Mouse (Mus musculus) cerebellum, adult 2 months (tissue): Measurements from ENCODE around the gene Fli1. TPM values are rescaled to one million over a fixed set of nuclear protein-coding genes. Genes with fewer than 3 reads are reported as not detected.
A peak's percentile ranks its signal among the peaks of the same experiment; 100 is the strongest.

Source experiments
- DNase-seq, 2 experiments: peaks; one replicate each; pipeline ENCODE4 v3.0.0; 2021
- H3K27ac ChIP-seq: fragments of 200-500 bp; 2 replicates; pipeline ENCODE4 v1.5.1; 2012; ENCODE audit warnings: low read length, control low read depth, inconsistent platforms; ENCODE audit not compliant: insufficient read depth
- H3K27me3 ChIP-seq: fragments of 200-500 bp; 2 replicates; pipeline ENCODE4 v1.6.1; 2012; ENCODE audit warnings: inconsistent platforms, mild to moderate bottlenecking, low read length, moderate library complexity; ENCODE audit not compliant: control insufficient read depth, insufficient read depth
- H3K4me1 ChIP-seq: fragments of 200-500 bp; 2 replicates; pipeline ENCODE4 v1.6.1; 2011; ENCODE audit warnings: low read length; ENCODE audit not compliant: control insufficient read depth, insufficient read depth
- H3K4me3 ChIP-seq: fragments of 200-500 bp; replicated peaks from 2 replicates; pipeline ENCODE3; 2011; ENCODE audit warnings: mild to moderate bottlenecking, low read depth, low read length, control low read depth; ENCODE audit not compliant: insufficient read depth
- CTCF ChIP-seq: fragments of 200-500 bp; IDR thresholded peaks from 2 replicates; pipeline ENCODE4 v1.5.1; 2011; ENCODE audit warnings: low read depth, mild to moderate bottlenecking, control low read depth, low read length, moderate library complexity, borderline replicate concordance; ENCODE audit not compliant: insufficient read depth
- POLR2A ChIP-seq: fragments of 200-500 bp; IDR thresholded peaks from 2 replicates; pipeline ENCODE4 v1.6.1; 2011; ENCODE audit warnings: low read length, control low read depth, borderline replicate concordance; ENCODE audit not compliant: insufficient read depth
- WGBS: fragments of 180-500 bp; shearing (Covaris S2); methylation state at CpG from one replicate; pipeline ENCODE4 v1.1.7; 2018; 5-methylcytosine and 5-hydroxymethylcytosine counted together
- polyA plus RNA-seq: library from polyadenylated mRNA; depleted of rRNA; stranded (reverse); fragments of >200 nt; gene quantifications from 2 replicates; pipeline ENCODE4 v1.2.3, GENCODE M21; 2012

Fli1 gene
- polyA plus RNA-seq, 1 experiment: 2.2 TPM

GRCm38 (mm10) chr9:32445789-32446188, 96.9 kb downstream of the Fli1 start:
- TF ChIP-seq POLR2A: no peak
- no peak for TF ChIP-seq CTCF
- Histone ChIP-seq H3K27ac (no peak overlapping the region), H3K4me3 (no peak overlapping the region), H3K27me3 (no peaks in the 10 kb centered on the region), H3K4me1 (no peaks in the 10 kb centered on the region)
- DNase-seq: no peak
- WGBS: 67% methylated on average over 3 of the region's 3 CpGs

GRCm38 (mm10) chr9:32444453-32445201, 98.0 kb downstream of the Fli1 start:
- no peak for DNase-seq
- Histone ChIP-seq H3K27me3 (no peaks in the 10 kb centered on the region), H3K4me3 (no peak overlapping the region), H3K4me1 (no peaks in the 10 kb centered on the region), H3K27ac (no peak overlapping the region)
- WGBS: 88% methylated on average over 6 of the region's 6 CpGs
- TF ChIP-seq POLR2A: no peak
- TF ChIP-seq CTCF: no peak

- no peak for TF ChIP-seq POLR2A
- 36% methylated on average over 6 of the region's 6 CpGs for WGBS
- Histone ChIP-seq H3K27ac (no peak overlapping the region), H3K4me3 (no peak overlapping the region), H3K4me1 (no peaks in the 10 kb centered on the region), H3K27me3 (no peaks in the 10 kb centered on the region)
- DNase-seq: no peak
Observed at GRCm38 (mm10) chr9:32443817-32444216, 98.8 kb downstream of the Fli1 start.

- no peak for DNase-seq
- TF ChIP-seq CTCF: no peak
- no peak for TF ChIP-seq POLR2A
- WGBS: 64% methylated on average over 3 of the region's 3 CpGs
Observed at GRCm38 (mm10) chr9:32443115-32443514, 99.5 kb downstream of the Fli1 start.

GRCm38 (mm10) chr9:32434241-32435213, 108.1 kb downstream of the Fli1 start:
- H3K27me3 ChIP-seq: no peaks in the 10 kb centered on the region
- H3K4me1 ChIP-seq: no peaks in the 10 kb centered on the region
- peak; percentile 10 for DNase-seq
- H3K27ac ChIP-seq: no peak overlapping the region
- TF ChIP-seq CTCF (0 out of 2 replicates have a peak, but pooled peaks have one; percentile 8), POLR2A (no peak)
- WGBS: 27% methylated on average over 19 of the region's 19 CpGs
- H3K4me3 ChIP-seq: no peak overlapping the region

More at GRCm38 (mm10) chr9:32443115-32443514, 99.5 kb downstream of the Fli1 start:
- no peak overlapping the region for H3K27ac ChIP-seq
- no peaks in the 10 kb centered on the region for H3K27me3 ChIP-seq
- H3K4me3 ChIP-seq: no peak overlapping the region
- H3K4me1 ChIP-seq: no peaks in the 10 kb centered on the region

GRCm38 (mm10) chr9:32431061-32431460, 111.6 kb downstream of the Fli1 start:
- TF ChIP-seq CTCF (no peak), POLR2A (no peak)
- Histone ChIP-seq H3K4me1 (no peaks in the 10 kb centered on the region), H3K27me3 (no peaks in the 10 kb centered on the region), H3K4me3 (no peak overlapping the region), H3K27ac (no peak overlapping the region)
- WGBS: 93% methylated on average over 3 of the region's 3 CpGs
- DNase-seq: no peak

- H3K27ac ChIP-seq: no peak overlapping the region
- no peaks in the 10 kb centered on the region for H3K27me3 ChIP-seq
- DNase-seq: no peak
- no peak overlapping the region for H3K4me3 ChIP-seq
- TF ChIP-seq POLR2A (no peak), CTCF (no peak)
- 62% methylated on average over 7 of the region's 7 CpGs for WGBS
- H3K4me1 ChIP-seq: no peaks in the 10 kb centered on the region
Observed at GRCm38 (mm10) chr9:32425321-32425720, 117.3 kb downstream of the Fli1 start.

- Histone ChIP-seq H3K4me3 (no peak overlapping the region), H3K4me1 (no peaks in the 10 kb centered on the region), H3K27ac (no peak overlapping the region), H3K27me3 (no peaks in the 10 kb centered on the region; the same call in 1 of the 2 replicates)
- TF ChIP-seq CTCF: no peak
- TF ChIP-seq POLR2A: no peak
- no peak for DNase-seq
Observed at GRCm38 (mm10) chr9:32420711-32421110, 122.0 kb downstream of the Fli1 start.
